Mouse (Mus musculus): ENCODE data around the gene Nrgn.

Nrgn gene

DNA sequence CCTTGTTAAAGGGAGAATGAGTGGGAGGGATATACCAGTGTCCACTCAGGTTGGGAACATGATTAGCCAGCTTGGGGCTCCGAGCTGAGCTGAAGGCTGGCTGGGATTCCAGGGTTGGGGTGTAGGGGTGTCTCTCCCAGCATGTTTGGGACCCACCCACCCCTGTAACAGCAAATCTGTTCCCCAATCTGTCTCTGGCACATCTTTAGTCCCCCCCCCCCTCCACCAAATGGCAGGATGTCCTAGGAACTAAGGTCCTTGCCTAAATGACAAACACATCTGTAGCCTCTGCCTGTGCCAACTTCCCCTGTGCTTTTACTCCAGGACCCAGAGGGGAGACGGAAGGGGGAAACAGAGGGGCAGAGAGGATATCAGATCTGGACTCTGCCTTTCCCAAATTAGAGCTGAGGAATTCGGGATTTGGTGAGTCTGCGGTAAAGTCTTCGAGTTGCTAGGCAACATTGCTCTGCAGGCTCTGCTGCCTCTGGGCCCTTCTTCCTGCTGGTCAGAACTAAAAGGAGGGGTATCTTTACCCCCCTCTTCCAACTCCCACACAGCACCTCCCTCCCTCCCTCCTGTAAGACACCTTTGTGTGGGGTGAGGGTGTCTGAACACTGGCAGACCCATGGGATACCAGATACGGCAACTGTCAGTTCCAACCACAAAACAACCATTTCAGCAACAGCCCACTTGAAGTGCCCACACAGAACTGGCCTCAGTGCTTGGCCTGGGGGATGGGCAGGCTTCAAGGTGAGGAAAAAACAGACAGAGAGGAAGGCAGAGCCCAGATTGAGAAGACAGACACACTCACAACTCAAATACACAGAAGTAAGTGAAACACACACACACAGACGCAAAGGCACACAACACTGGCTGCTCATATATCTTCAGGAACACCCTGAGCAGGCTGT is 2.4 kb upstream of the Nrgn start, which contains the start of gene Siae:
Gene Siae, plus strand, starts transcription at position 861 of the 911 bp plus-strand sequence.
- DNase-seq (ENCODE audit: extremely low read depth, insufficient read length, low spot score): no peak

- no peak for DNase-seq (ENCODE audit: extremely low read depth, insufficient read length, low spot score)
Observed at GRCm38 (mm10) chr9:37554279-37554678, 1.6 kb upstream of the Nrgn start.

- no peak for DNase-seq (ENCODE audit: extremely low read depth, insufficient read length, low spot score)
Observed at GRCm38 (mm10) chr9:37551751-37552531, 763 bp downstream of the Nrgn start.

GRCm38 (mm10) chr9:37550435-37550834 is 2.3 kb downstream of the Nrgn start:
- DNase-seq (ENCODE audit: extremely low read depth, insufficient read length, low spot score): no peak

DNA sequence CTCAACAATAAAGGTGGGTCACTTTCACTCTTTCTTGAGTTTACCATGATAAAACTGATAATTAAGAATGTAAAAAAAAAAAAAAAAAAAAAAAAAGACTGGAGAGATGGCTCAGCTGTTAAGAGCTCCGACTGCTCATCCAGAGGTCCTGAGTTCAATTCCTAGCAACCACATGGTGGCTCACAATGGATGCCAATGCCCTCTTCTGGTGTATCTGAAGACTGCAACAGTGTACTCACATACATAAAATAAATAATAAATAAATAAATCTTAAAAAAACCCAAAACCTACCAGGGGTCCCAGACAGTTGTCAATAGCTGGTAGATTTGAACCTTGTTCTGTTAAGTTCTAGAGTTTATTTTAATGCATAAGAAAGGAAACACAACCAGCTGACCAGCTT is 5.8 kb downstream of the Nrgn start:
- DNase-seq (ENCODE audit: extremely low read depth, insufficient read length, low spot score): no peak

DNA sequence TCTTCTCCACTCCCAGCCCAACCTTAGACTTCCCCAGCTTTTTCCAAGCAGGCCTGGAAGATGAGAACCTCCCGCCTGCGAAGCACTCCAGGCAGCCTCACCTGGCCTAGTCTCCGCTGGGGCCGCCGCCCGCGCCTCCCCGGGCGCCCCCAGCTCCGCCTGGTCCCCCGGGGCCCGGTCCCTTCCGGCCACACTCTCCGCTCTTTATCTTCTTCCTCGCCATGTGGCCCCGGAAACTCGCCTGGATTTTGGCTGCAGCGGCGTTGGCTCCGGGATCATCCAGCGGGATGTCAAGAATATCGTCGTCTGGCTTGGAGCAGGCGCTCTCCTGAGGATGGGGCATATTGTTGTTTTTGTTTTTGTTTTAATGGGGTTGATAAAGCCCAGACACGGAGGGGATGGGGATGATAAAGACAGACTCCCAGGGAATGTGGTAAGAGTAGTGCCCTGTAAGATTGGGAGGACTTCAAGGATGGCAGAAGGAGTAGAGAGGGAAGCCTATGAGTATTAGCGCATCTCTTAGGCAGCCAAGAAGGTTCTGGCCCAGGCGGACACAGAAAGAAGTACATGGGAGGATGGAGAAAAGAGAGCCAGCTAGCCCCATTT is 6.8 kb downstream of the Nrgn start:
- no peak for DNase-seq (ENCODE audit: extremely low read depth, insufficient read length, low spot score)

- DNase-seq (ENCODE audit: extremely low read depth, insufficient read length, low spot score): no peak
Observed at GRCm38 (mm10) chr9:37545166-37545610, 7.5 kb downstream of the Nrgn start.

GRCm38 (mm10) chr9:37544447-37545165 is 8.1 kb downstream of the Nrgn start:
- no peak for DNase-seq (ENCODE audit: extremely low read depth, insufficient read length, low spot score)

GRCm38 (mm10) chr9:37543869-37544440 is 8.7 kb downstream of the Nrgn start:
- no peak for DNase-seq (ENCODE audit: extremely low read depth, insufficient read length, low spot score)

DNA sequence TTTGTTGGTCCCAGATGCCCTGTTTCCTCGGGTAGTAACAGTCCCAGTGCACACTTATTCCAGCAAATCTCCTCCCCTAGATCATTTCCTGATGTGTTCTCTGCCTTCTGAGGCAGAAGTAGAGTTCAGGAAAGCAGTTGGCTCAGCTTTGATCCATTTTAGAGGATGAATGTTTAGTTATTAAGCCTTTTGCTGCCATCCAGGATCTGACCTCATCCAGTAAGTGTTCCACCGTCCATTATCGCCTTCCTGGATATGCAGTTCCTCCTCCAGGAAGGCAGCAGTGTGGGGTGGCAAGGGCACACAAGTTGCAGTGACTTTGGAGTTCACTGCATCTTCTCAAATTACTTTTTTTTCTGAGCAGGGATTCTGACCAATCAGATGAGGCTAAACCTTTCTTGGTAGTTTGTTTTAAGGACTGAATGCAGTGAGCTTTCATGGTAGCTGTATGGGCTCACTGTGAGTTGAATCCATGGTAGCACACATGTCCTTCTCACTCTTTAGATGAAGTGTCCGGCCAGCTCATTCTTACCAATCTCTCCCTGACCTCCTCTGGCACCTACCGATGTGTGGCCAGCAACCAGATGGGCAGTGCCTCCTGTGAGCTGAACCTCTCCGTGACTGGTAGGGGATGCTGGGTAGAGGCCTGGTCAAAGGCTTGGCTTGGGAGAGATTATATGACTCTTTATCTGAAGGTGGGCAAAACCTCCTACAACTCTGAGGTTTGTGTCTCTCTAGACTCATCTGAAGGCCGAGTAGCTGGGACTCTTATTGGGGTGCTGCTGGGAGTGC is 10.7 kb downstream of the Nrgn start:
- no peak for DNase-seq (ENCODE audit: extremely low read depth, insufficient read length, low spot score)

DNA sequence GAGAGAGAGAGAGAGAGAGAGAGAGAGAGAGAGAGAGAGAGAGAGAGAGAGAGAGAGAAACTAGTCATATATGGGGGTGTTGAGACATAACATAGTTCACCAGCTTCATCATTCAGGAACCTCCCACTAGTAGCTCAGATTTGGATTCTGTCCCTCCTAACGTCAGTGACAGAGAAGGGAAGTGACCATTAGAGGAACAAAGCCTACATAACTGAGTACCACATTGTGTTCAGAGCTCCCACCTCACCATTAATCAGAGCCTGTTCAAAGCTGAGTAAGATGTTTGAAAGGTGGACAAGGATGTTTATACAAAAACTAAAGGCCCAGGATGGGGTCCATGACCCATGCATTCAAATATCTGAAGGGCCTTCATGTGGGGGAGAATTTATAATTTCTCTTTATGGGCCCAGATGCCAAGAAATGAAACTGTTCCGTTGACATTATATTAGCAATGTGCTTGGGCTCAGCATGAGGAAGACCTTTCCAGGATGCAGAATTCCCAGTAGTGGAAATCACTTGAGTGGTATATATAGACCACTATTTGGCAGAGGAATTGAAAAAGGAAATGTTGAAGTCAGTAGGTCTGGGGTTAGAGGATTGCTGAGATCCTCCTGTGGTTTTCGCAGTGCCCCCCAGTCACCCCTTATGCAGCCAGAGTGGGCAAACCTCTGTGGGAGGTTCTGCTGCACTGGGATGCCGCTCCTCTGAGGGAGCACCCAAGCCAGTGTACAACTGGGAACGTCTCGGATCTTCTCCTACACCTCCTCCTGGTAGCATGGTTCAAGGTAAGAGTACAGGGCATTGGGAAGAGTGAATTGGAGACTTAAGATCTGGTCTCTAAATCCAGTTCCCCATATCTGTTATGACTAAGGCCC is 11.8 kb downstream of the Nrgn start:
- DNase-seq (ENCODE audit: extremely low read depth, insufficient read length, low spot score): no peak

- no peak for DNase-seq (ENCODE audit: extremely low read depth, insufficient read length, low spot score)
Observed at GRCm38 (mm10) chr9:37540226-37540625, 12.5 kb downstream of the Nrgn start.

GRCm38 (mm10) chr9:37539170-37540025 is 13.3 kb downstream of the Nrgn start, which contains the start of gene Vsig2:
Vsig2 (plus strand) TSS chr9:37539255.
- no peak for DNase-seq (ENCODE audit: extremely low read depth, insufficient read length, low spot score)

GRCm38 (mm10) chr9:37537658-37538250 is 14.9 kb downstream of the Nrgn start:
- no peak for DNase-seq (ENCODE audit: extremely low read depth, insufficient read length, low spot score)

- DNase-seq (ENCODE audit: extremely low read depth, insufficient read length, low spot score): no peak
Observed at GRCm38 (mm10) chr9:37536851-37537250, 15.9 kb downstream of the Nrgn start.

DNA sequence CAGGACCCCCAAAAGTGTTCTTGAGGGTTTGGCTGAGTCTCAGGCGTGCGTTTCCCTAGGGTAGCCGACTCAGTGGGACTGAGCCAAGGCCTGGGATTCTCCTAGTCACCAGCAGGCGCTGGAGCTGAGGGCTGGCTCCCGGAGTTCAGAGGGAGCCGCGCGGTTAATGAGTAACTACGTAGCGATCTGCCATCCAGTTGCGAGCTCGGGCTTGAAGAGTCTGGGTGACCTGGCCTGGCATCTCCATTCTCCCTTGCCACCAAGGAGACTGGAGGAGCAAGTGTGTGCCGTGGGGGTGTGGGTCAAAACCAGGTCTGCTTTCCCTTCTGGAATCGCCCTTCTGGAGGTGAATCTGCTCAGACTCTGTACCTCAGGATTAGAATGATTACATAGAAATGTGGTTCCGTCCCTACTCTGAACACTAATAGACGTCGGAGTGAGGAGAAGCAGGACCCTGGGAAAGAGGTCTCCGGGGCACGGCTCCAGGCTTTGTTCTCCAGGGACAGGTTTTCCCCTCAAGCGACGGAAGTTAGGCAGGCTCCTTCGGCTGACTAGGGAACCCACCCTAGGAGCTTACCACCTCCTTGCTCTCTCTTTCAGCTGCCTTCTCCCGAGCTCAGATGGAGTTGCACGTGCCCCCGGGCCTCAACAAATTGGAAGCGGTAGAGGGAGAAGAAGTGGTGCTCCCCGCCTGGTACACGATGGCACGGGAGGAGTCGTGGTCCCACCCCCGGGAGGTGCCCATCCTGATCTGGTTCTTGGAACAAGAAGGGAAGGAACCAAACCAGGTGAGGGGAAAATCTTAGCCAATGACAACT is 21.6 kb downstream of the Nrgn start:
- DNase-seq (ENCODE audit: extremely low read depth, insufficient read length, low spot score): no peak
